Mouse (Mus musculus) heart, adult 9 months (tissue): ENCODE results near the gene Ttyh2.
A peak's percentile ranks its signal among the peaks of the same experiment; 100 is the strongest.

ENCODE experiments used
- DNase-seq, 2 experiments: peaks; one replicate each; pipeline ENCODE4 v3.0.0; 2022; ENCODE audit warnings: low spot score in 2 of 2

The Ttyh2 gene

GRCm38 (mm10) chr11:114681054-114681453 is 5.8 kb downstream of the Ttyh2 start:
- no peak for DNase-seq

DNA sequence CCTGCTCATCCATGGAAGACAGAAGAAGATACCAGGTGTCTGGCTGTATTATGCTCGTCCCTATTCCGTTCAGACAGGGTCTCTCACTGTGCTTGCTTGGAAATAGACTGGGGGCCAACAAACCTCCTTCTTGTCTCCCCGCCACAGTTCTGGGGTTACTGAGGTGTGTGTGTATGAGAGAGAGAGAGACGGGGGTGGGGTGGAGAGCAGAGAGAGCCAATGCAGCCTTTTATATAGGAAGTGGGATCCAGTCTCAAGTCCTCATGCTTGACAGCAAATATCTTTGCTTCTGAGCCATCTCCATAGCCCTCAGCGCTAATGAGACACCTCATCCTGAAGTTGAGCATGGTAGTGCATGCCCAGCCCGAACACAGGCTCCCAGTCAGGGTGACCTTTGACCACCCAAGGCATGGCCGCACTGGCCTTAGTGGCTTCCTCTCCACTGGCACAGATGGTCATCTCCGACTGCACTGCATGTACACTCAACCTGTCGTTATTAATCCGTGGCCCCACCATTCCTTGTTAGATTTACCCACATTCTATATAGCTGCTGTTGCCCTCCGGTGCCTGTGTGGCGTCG is 7.2 kb downstream of the Ttyh2 start:
- no peak for DNase-seq

DNA sequence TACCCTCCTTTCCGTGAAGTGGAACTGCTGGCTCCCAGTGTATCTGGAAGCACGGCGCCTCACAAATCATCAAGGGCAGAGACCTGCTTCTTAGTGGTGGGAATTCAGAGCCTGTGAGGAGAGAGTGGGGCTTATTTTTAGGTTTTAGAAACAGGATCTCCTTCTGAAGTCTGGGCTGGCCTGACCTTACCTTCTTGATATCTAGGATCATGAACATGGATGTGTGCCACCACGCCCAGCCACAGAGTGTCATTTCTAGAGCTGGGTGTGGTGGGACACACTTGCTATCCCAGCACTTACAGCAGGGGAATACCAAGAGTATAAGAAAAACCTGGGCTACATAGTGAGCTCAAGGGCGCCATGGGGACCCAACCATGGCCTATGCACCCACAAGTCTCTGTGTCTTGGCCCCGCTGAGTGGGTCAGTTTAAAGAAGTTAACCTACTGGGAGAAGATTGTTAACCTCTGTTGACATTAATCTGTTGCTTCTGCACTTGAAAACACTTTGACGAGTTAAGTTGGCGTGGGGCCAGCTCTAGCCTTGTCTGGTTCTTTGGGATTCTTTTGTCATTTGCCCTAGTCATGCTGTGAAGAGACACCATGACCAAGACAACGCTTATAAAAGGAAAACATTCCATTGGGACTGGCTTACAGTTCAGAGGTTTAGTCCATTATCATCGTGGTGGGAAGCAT is 7.9 kb downstream of the Ttyh2 start:
- DNase-seq: no peak

DNA sequence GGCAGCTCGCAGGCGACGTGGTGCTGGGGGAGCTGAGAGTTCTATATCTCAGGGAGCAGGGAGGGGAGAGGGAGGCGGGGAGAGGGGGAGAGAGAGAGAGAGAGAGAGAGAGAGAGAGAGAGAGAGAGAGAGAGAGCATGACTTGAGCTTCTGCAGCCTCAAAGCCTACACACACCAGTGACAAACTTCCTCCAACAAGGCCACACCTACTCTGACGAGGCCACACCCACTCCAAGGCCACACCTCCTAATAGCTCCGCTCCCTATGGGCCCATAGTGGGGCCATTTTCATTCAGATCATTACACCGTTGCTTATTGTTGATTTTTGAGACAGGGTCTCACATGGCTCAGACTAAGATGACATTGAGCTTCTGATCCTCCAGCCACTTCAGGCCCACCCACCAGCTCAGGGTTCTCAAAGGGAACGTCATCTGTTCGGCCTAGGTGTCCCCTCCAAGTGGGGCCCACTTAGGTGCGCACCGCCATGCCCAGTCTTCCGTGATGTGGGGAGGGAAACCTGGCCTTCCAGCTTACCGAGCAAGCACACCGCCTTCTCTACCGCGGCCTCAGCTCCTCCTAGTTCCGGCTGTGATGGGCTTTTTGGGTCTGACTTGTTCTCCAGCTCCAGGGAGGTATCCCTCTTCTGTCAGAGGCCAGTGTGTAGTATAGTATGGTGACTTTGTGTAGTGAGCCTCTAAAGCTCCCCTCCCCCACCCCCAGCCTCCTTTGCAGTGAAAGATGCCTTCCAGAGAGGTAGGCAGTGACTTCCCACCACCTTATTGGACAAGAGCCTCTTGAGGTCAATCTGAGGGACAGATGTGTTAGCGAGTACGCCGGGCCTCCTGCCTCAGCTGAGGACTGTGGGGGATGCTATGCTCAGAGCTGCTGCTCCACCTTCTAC is 8.7 kb downstream of the Ttyh2 start:
- DNase-seq: no peak

DNA sequence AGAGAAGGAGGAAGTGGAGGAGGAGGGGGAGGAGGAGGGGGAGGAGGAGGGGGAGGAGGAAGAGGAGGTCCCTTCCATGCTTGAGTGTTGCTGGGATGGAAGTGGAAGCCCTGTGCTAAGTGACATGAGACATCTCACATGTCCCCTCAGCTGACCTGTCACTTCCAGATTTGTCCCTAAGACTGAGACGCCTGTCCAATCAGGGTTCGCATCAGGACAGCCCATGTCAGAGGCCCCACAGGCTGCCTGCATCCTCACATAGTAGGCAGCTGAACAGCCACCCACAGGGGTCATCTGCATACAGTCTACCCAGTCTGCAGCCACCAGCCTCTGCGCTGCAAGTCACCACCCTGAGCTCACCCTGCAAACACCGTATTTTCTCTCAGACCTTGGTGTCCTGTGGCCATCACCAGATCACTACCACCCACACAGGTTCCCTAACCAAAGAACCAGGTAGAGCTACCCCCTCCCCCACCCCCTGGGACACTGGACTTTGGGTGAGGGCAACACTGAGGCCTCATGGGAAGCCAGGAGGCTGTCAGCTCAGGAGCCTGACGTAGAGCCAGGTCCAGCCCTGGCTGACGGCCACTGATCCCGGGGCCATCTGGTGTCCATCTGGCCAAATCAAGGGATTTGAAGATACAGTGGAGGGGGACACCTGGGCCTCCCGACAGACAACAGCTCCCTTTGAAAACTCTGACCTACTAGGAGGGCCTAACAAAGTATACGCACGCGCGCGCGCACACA is 9.6 kb downstream of the Ttyh2 start:
- DNase-seq: no peak

GRCm38 (mm10) chr11:114685526-114686040 is 10.4 kb downstream of the Ttyh2 start:
- DNase-seq: no peak

- DNase-seq: no peak
Observed at GRCm38 (mm10) chr11:114686221-114686959, 11.2 kb downstream of the Ttyh2 start.

- no peak for DNase-seq
Observed at GRCm38 (mm10) chr11:114687574-114688188, 12.4 kb downstream of the Ttyh2 start.

GRCm38 (mm10) chr11:114688729-114689128 is 13.5 kb downstream of the Ttyh2 start:
- no peak for DNase-seq

GRCm38 (mm10) chr11:114690192-114690591 is 15.0 kb downstream of the Ttyh2 start:
- no peak for DNase-seq

DNA sequence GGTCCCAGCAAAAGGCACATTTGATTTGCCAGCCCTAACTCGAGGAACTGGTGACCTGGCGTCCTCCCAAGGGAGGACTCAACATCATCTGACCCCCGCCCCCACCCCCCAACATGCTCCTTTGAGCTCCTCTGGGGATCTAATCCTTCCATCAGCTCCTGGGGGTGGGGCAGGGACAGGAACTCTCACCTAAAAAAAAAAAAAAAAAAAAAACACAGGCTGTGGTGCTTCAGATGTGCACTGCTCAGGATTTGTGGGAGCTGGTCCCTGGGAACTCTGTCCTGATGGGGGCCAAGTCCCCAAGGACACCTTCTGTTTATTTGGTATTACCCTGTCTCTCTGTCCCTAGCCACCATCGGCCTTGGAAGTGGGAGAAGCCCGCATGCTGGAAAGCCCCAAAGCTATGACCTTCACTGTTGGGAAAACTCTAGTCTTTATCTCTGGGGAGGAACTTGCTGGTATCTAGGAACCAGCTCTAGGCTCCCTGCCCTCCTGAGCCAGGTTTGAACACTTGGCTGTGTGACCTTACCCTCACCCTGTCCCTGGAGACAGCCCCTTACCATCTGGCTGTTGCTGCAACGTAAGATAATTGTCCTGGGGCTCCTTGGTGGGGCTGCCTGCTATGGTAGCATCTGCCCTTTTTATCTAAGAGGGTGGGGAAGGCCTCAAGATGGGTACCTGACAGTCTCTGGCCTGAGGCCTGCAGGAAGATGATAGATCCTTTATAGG is 16.4 kb downstream of the Ttyh2 start:
- no peak for DNase-seq

GRCm38 (mm10) chr11:114692601-114693000 is 17.4 kb downstream of the Ttyh2 start:
- DNase-seq: no peak

- DNase-seq: no peak
Observed at GRCm38 (mm10) chr11:114693456-114693855, 18.2 kb downstream of the Ttyh2 start.

DNA sequence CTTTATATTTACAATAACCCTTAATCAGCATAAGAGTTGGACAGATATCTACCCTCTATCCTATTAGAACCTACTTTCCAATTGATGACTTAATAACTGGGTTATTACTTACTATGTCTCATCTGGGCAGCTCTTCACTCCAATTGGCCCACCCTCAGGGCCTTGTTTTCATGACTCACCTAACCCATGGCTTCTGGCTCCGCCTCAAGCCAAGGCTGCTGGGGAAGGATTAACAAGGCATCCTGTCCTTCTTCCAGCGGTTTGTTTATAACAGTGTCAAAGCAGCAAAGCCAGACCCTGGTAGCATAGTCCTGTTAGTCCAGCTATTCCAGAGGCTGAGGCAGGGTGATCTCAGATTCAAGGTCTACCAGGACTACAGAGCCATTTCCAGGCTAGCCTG is 19.2 kb downstream of the Ttyh2 start:
- no peak for DNase-seq

DNA sequence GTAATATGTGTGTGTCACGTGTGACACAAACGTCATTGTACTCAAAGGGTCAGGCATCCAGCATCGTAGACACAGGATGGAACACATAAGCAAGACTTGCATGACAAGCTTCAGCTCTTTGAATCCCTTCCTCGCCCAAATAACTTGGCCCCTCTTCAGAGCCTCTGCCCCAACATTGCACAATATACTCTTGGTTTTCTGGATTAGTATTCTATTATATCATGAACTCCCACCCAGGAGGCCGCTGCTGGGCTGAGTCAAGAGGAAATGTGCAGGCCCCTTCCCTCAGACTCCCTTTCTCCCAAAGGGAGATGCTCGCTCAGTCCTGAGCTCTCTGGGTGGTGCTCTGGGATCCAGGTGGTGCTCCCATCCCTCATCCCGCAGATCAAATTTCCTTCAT is 23.3 kb downstream of the Ttyh2 start:
- DNase-seq: peak; percentile 53 to 66

- peak; percentile 90 to 91 for DNase-seq
Observed at GRCm38 (mm10) chr11:114699511-114699910, 24.3 kb downstream of the Ttyh2 start.

GRCm38 (mm10) chr11:114702311-114702995 is 27.2 kb downstream of the Ttyh2 start:
- DNase-seq: no peak

DNA sequence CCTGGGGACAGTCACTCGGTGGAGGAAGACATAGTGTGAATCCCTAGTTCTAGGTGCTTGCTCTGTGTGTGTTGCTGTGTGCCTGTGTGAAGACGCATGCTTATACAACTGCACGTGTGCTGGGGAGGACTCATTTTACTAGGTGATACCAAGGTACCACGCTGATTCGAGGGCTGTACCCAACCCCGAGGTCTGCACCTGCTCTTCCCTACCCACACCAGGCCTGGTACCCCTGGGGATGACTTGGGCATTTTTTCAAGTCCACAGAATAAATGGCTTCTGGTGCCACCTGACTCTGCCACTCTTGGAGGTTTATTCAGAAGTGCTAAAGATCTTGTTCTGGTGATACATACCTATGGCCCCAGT is 27.7 kb downstream of the Ttyh2 start:
- no peak for DNase-seq
